Mouse (Mus musculus) lung, postnatal 25 days (tissue): ENCODE data around the gene Pla2g4a.
"Not testable (repeated sequence)": the region's sequence is repeated elsewhere in the genome, so short reads cannot be mapped to it uniquely, and the experiment has no call there.

Experiments
- DNase-seq: peaks from one replicate; pipeline ENCODE4 v3.0.0; 2022; ENCODE audit warnings: low spot score

Pla2g4a gene

GRCm38 (mm10) chr1:149929140-149929539 lies 31.9 kb downstream of the Pla2g4a start:
- no peak for DNase-seq

GRCm38 (mm10) chr1:149923737-149924136 lies 37.4 kb downstream of the Pla2g4a start:
- DNase-seq = not testable (repeated sequence)

GRCm38 (mm10) chr1:149922219-149922618 lies 38.9 kb downstream of the Pla2g4a start:
- no peak for DNase-seq

GRCm38 (mm10) chr1:149921325-149921724 lies 39.8 kb downstream of the Pla2g4a start:
- no peak for DNase-seq

- DNase-seq = no peak
Measured at GRCm38 (mm10) chr1:149919301-149919700, 41.8 kb downstream of the Pla2g4a start.

- no peak for DNase-seq
Measured at GRCm38 (mm10) chr1:149912984-149913383, 48.1 kb downstream of the Pla2g4a start.

- no peak for DNase-seq
Measured at GRCm38 (mm10) chr1:149911050-149911449, 50.0 kb downstream of the Pla2g4a start.

DNA sequence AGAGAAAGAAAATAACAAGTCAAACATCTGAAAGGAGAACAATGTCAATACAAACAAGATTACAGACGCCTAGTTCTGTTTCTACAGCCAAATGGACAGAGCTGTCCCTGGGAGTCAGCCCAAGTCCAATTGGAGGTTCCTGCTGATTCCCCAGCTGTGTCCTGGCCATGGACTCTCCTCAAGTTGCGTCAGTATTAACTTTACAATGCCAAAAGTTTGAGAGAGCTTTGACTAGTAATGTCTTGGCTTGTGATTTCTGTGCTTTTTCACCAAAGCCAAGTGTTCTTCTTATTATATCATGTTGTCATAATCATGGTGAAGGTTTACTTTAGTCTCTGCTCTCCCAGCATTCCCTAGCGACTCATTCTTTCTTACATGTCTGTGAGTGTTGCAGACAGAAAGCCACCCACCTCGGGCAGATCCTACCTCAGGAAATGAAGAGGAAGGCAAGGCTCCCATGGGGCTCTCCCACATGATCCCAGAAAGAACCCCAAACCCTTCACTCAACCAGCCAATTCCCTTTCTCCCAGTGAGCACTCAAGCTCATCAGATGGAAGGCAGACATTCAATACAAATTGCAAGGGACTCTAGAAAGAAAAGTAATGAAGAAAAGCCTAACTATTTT lies 63.0 kb downstream of the Pla2g4a start:
- DNase-seq = peak; percentile 7

DNA sequence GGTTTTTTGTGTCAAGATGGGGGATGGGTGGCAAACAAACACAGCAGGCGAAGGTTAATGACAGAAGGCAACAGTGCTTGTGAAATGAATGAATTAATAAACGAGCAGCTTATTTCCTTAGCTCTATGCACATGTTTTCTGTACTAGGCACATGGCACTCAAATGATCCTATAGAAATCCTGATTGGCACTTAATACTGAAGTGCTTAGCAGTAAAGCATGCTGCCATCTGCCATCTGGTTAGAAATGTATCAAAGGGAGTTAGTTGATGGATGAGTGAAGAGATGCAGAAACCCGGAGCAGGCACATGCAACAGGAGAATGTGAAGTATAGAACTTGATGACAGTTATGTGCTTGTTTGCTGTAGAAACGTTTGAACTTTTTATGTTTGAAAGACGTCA lies 64.5 kb downstream of the Pla2g4a start:
- DNase-seq = no peak

- DNase-seq = no peak
Measured at GRCm38 (mm10) chr1:149894940-149895339, 66.2 kb downstream of the Pla2g4a start.

DNA sequence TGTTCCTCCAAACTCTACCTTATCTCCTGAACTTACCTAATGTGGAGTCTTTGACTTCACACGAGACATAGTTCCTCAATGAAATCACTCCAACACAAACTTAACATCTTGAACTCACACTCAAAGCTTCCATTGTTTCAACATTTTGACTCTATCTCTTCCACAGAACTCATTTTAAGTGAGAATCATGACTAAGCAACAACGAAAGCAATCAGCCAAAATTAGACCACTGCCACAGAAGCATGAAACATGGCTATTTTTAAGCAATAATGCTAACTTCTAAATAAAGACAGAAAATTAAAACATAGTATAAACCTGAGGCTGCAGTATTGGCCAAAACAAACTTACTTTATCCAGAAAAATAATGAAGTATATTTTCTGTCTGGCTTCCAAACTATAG lies 67.2 kb downstream of the Pla2g4a start:
- DNase-seq = no peak

DNA sequence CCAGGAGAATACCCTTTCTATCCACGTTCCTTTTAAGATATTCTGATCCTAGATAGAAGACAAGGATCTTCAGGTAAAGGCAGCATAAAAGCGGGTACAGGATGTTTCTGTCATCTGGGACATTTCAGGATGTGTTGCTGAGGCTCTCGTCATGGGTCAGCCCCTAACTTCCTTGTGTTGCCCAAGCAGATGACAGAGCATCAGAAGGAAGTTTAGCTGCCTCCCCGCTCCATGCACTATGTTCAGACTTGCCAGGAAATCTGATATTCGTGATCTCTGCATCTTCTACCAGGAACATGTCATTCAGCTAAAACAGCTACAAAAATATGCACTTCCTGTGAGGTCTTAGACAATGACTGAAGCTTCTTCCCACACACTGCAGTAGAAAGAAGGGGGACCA lies 70.0 kb downstream of the Pla2g4a start:
- DNase-seq = no peak

GRCm38 (mm10) chr1:149882419-149883025 lies 78.6 kb downstream of the Pla2g4a start:
- DNase-seq = no peak

DNA sequence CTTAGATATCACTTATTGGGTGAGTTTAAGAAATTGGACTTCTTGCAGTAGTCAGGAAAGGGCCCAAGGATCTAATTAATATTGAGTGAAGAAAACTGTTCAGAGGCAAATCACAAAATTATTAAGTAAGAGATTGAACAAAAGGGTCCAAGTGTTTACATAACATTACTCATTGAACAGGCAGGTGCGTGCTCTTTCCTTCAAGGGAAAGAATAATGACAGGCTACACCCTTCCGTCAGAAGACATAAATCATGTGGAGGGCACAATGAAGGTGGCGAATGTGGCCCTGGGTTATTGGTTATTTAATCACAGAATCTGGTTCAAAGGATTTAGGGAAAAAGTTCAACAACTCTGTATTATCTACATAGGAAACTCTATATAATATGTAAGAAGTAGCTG lies 82.9 kb downstream of the Pla2g4a start:
- DNase-seq = no peak

GRCm38 (mm10) chr1:149876502-149876901 lies 84.6 kb downstream of the Pla2g4a start:
- no peak for DNase-seq

- DNase-seq = no peak
Measured at GRCm38 (mm10) chr1:149871625-149872024, 89.5 kb downstream of the Pla2g4a start.

DNA sequence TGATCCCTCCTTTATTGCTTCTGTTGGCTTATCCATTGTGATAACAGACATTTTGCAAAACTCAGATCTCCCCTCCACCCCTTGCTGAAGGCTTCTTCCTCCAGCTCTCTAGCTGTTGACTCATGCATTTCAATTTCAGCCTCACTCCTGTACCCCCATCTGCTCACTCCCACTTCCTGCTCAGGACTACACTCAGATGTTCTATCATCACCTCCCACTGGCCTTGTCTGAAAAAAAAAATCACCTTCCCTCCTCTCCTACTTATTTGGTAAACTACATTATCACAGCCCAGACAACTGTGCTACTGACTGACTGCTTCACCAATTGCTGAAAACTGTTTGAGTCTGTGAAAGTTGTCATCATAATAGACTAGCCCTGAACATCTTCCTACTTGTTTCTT lies 93.8 kb downstream of the Pla2g4a start:
- no peak for DNase-seq

GRCm38 (mm10) chr1:149866202-149866601 lies 94.9 kb downstream of the Pla2g4a start:
- DNase-seq = no peak

DNA sequence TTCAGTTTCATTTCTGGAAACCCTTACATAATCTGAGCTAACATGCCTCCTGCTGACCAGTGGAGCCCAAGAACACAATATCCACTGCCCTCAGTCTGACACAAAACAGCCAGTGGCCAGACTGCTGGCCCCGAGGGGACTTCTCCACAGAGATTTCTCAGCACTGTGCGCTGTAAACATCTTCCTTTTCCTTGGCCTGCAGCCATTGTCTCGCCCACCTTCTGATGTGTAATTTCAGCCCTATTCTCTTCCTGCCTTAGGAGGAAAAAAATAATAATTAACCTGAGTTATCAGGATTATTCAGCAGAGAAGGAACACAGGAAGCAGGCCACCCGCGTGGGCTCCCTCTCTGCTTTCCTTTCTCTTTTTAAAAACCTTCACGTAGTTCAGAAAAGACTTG lies 98.3 kb downstream of the Pla2g4a start:
- DNase-seq = peak; percentile 21

DNA sequence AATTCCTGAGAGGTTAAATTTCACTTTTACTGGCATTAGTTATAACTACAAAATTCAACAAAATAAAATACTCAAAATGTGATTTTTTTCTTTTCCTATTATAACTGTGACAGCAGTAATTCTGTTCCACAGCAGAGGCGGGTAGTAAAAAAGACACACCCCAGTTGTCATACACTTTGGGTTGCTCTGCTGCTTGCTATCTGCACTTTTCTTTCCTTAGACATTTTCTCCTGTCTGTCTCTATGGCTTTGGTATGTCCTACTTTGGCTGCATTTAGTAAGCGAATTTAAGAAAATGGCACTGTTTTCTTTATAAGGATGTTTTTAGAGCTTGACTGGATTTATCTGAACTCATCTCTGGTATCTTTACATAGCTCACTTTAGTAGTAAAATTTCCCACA lies 98.9 kb downstream of the Pla2g4a start:
- no peak for DNase-seq

DNA sequence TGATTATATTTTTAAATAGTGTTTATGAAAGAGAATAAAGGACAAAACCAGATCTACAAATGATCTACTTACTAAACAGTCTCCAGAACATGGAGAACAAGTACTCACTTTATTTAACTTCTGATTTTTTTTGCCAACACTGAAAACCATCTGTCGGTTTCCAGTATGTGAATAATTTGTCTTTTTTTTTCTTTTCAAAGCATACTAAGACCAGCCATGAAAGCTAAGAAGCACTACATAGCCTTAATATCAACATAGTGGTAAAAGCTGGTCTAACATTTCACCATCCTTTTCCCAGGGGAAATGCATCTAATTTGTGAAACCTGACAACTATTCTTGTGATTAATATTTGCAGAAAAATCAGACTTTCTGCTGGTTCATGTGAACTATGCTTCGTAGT lies 99.5 kb downstream of the Pla2g4a start:
- no peak for DNase-seq

DNA sequence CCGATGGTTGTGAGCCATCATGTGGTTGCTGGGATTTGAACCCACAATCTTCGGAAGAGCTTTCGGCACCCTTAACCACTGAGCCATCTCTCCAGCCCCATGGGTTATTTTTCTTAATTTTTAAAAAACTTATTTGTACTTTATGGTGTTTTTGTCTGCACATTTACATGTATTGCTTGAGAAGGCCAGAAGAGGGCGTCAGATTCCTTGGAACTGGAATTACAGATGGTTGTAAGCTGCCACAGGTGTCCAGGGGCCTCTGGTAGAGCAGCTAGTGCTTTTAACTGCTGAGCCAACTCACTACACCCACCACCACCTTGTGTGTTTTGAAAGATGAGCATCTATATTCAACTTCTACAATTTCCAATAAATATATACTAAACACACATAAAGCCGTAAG lies 102.4 kb downstream of the Pla2g4a start:
- DNase-seq = no peak

DNA sequence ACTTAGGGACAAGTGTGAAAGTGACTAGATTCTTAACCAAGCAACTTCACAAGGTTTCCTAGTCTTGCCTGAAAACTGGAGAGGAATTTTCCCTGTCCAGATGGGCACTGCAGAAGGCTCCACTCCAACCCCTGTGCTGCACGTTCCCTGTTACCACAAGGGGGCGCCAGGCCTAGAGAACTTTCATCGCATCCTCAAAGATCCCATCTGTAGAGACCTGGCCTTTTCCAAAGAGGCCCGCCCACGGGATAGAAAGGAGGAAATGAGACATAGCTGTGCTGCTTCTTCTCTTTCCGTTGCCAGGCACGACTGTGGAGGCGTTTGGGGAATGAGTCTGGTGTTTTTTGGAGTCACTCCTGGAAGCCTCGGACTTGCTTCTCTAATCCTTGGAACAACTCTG lies 104.4 kb downstream of the Pla2g4a start:
- peak; percentile 62 for DNase-seq

- DNase-seq = no peak
Measured at GRCm38 (mm10) chr1:149855581-149855980, 105.5 kb downstream of the Pla2g4a start.
